Mouse (Mus musculus) adrenal gland, adult (tissue): ENCODE measurements around the gene Sox6.
A peak's percentile ranks its signal among the peaks of the same experiment; 100 is the strongest.

Experiments
- DNase-seq, 2 experiments: peaks; one replicate each; pipeline ENCODE4 v3.0.0; 2022 to 2023; ENCODE audit warnings: low spot score in 1 of 2; ENCODE audit not compliant: inconsistent age in 2 of 2

The Sox6 gene

DNA sequence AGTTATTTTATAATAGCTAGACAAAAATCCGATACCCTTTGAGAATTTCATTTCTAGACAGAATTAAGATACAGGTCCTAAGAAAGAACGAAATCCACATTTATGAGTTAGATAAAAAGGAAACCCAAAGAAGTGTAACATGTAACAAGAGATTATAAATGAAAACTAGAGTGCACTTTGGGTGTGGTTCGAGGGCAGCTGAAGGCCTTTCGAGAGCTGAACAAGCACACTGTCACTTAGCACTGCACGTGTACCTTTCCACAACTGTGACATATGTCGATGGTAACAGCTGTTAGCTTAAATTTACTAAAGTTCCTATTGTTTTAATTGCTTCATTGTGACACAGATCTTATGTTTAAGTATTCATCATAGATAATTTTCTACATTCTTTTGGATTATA is 142.8 kb downstream of the Sox6 start:
- DNase-seq: no peak

DNA sequence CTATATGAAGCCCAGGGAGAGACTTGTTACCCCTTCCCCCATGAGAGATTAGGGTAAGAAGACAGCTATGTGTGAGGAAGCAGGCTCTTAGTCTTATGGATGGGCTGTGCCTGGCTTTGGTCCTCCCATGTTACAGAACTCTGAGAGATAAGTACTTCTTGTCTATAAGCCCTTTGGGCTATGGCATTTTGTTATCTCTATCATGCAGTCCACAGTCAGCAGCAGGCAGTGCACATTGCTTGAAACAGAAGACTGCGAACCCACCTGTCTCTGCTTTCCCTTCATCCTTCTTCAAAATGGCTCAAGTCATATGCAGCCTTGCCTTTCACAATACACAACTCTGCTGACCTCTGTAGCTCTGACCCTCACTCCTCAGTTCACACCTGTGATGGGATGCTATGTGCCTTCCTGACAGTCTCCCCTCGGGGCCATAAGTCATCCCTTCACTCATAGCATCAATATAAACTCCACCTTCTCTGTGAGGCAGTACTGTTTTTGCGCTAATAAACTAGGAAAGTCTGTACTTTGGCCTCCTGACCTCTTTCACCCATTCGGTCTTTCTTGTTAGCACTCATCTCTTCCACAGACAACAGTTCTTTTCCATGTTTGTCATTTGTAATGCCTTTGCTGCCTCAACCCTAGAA is 143.4 kb downstream of the Sox6 start:
- DNase-seq: no peak

DNA sequence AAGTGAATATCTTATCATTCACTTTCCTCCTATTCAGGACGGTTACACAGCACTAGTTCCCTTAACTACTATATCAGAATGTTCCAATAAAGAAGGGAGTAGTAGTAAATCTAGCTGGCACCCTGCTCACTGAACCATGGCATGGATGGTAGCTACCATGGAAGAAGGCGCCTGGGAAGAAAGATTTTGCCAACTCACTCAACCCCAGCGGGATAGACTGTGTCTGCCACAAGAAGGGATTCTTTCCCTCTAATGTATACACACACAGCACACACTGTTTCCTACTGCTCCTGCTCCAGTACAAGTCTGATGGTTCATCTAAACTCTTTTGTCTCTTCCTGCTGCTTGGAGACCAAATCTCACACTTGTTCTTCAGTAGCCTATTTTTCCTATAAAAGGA is 147.1 kb downstream of the Sox6 start:
- DNase-seq: no peak

DNA sequence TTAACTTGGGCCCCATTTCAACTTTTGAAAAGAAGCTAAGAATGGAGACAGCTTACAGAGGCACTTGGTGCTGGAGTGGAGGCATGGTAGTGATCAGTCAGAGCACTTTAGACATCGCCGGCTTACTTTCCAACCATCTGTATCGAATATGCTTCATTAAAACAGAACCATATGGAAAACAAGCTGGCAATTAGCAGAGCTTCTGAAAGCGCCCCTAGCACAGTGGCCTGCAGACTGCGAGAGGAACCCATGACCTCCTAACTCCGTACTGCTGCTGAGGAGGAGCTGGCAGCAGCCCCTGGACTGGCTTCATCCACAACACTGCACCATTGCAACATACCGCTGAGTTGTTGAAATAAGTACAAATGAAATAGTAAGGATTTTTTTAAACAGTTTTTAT is 148.7 kb downstream of the Sox6 start:
- no peak for DNase-seq

DNA sequence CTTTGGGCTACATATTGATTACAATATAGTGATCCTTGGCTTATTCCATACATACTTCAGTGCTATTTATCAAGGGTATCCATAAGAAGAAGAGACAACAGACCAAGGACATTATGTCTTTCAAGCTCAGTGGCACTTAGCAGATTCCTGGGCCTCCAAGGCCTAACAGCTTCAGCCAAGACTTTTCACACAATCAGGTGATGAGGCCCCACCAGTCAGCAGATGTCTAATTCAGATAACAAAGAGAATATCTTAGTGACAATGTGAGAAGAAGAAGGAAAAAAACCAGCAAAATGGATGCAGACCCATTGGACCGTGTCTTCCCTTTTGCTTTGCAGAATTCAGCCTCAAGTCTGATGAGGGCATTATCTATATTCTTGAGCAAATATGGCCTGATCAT is 150.0 kb downstream of the Sox6 start:
- DNase-seq: no peak

DNA sequence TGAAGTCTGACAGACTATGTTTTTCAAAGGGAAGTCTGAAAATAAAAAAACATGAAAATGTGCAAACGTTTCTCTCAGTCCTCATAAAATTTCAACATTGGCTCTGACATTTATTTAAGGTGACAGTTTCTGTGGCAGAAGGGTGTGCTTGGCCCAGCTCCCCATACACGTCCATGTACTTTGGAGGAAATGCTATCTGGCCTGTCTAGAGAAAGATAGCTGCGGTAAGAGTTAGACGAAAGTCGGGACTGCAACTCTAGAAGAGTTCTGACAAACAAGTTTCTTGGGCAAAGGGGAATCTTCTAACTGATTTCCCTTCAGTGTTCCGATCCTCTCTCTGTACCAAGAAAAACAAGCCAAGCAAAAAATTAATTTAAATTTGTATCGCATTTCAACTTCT is 150.5 kb downstream of the Sox6 start:
- no peak for DNase-seq

DNA sequence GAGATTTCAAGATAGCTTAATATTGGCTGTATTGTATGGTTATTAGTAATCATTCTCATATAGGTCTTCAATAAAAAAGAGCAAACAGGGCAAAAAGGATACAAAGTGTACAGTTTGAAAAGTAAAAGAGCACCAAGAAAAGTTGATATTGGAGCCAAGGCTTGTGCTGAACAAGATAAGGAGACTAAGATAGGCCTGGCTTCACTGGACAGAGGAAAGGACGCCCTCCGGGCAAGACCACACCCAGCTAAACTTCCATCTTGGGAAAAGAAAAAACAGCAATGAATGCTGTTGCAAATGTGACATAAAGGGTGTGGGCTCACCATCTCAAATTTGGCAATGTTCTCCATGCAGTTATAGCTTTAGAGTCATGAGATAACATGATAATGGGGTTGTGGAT is 165.7 kb downstream of the Sox6 start:
- DNase-seq: no peak

DNA sequence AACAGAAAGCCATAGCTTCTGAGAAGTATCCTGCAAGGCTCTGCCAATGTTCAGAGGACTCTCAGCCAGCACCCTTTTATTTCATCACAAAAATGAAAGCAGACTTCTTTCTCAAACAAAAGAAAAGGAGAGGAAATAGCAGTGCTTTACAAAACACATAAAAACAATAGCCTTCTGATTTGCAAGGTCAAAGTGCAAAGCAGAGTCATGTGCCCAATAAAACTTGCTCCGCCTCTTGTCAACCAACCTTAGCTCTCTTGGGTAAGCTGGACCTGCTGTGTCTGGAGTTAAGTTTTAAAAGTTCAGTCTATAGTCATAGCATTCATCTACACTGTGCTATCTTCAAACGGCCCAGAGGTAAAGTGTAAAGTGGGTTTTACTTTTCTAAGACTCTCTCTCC is 170.1 kb downstream of the Sox6 start:
- no peak for DNase-seq

DNA sequence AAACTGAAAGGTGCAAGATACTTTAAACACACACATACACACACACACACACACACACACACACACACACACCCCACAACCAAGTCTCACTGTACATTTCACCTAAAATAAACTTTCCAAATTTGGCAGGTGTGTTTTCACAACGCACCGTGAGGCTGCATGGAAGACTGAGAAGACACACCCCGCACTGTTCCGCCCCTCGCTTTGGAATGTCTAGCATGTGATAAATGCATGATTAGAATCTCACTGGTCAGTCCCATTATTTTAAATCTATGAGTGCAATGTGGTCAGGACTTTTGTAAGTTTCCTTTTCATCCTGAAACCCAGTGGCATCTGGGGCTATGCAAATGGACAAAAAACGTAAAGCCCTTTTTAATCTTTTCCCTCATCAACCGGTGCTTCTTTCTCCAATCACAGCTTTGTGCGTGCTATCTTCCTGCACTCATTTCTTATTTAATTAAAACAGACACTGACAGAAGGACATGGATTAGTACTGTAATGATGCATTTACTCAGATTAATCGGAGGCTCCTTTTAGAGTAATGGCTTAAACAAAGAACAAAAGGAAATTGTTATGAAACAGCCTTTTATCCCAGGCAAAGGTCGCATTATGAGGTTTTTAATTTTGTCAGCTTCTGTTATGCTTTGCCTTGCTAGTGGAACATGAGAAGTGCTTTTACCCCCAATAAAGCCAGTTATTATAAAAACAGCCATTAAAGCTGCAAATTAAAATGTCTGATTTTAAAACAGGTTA is 170.9 kb downstream of the Sox6 start:
- no peak for DNase-seq

DNA sequence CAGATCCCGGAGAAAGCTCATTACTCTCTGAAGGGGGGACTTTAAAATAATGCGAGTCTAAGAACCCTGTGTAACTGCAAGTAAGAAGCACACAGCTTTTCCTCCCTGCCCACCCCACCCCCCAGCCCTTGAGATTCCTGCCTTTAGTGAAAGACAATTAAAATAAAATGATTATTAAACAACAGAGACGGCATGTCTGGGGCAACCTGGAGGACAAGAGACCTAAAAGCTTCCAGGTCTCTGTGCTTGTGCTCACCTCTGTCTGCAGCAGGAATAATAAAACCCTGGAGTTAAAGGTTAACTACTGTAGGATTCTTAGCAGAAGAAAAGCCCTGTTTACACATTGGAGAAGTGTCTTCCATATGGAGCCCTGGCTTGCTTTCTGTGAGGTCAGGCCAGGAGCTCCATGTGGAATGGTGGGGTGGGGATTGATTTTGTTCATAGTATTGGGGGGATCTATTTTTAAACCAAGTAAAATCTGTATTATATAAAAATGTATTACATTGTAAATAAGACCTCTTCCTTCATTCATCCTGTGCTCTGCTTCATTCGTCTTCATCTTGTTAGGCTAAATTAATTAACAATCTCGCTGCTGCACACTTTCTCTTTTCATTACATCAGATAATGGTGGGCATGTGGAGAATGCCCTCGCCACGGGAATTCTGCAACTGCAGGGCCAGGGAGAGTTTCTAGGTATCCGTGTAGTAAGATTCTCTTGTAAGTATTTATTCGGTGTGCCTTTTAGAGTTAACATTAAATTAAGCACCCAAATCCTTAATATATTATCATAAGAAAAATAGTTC is 171.7 kb downstream of the Sox6 start:
- no peak for DNase-seq

DNA sequence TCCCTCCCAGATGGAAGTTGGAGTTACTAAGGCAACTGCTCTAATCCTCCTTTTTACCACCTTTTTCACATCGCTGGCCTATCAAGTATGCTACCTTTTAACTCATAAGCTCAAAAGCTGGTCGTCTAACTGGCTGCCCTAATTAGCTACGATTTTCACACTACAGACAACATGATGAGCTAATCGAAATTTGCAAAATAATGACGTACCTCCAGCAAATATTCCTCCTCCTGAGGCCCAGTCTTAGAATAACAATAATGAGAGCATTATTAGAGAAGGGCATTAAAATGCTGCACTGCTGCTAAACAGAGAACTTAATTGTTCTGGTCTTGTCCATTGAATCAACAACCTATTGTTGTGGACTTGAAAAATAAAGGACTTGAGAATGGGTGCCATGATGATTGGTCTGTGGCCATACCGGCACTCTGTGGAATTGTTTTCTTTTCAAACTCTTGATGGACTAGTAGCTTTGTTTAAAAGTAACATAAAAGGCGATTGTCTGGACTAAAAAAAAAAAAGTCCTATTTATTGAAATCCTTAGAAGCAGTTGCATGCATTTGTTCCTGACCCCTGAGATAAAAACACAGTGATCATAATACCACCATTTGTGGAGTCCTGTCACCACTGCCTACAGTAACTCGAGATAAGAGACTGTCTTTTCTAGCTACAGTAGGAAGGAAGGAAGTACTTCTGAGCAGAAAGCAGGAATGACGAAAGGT is 172.5 kb downstream of the Sox6 start:
- DNase-seq: no peak

DNA sequence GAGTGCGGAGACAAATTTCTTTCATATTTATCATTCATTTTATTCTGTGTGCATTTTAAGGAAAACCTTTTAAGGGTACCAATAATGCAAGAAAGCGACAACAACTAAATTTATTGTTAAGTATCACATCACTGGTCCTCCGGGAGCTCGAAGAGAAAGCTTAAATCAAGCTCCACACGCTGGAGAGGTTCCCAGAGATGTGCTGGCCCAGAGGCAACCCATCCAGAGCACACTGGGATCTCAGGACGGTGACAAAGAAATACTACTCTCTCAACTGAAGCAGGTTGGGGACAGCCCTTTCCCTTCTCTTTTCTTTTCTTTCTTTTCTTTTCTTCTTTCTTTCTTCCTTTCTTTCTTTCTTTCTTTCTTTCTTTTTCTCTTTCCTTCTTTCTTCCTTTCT is 173.4 kb downstream of the Sox6 start:
- no peak for DNase-seq

DNA sequence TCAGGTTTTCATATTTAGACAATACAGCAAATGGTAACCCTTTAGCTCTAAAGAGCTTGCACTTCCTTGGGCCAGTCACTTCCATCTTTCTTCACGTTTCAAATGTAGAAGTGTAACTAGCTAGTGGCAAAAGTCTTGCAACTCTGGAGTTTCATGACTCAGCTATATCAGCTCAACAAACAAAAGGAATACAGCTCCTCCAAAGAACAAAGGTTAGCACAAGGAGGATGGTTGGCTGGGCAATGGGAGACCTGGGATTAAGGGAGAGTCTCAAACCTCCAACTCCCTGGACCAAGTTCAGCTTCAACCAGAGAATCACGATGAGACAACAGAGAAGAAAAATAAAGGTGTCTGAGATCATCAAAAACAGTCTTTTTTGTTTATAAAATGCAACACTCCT is 174.2 kb downstream of the Sox6 start:
- DNase-seq: no peak

DNA sequence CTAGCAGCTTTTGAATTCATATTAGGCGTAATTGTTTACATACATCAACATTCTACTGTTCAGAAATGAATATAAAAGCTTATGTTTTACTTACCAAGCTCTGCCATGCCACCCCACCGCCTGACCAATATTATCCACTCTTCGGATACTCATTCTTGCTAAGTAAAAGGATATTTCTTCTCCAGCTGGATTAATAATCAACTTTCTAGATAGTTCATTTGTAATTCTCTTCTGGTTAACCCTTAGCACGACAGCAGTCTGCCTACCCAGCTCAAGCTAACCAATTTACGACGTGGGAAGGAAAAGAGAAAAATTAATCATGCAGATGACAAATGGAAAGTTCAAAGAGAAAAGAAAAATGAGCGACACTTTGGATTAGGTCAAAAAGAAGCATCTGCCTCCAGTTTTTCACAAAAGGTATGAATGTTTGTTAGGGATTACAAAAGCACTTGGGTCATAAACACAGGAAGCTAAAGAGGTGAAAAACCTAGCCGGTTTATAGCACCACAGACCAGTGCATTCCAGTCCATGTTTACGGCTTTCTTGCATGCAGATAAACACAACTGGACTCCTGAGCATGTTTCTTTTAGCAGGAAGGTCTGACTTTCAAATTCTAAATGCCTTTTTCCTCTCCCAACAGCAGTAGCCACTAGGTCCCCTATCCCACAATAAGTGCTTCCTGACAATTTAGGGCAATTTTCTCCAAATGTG is 178.8 kb downstream of the Sox6 start:
- no peak for DNase-seq

DNA sequence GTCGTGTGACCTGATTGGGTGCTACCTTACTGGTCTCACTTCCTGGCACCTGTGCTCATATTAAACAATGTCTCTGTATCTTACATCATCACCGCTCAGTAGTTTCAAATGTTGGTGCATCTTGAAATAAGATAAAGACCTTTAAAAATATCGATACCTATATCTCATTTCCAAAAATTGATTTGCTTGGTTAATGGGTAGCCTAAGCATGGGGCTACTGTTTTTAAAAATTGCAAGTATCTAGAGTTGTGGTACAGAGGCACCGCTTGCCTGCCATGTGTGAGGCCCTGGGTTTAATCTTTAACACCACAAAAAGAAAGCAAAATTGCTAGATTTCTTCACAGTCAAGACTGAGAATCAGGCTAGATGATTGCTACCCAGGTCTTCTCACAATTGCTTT is 187.5 kb downstream of the Sox6 start:
- no peak for DNase-seq

DNA sequence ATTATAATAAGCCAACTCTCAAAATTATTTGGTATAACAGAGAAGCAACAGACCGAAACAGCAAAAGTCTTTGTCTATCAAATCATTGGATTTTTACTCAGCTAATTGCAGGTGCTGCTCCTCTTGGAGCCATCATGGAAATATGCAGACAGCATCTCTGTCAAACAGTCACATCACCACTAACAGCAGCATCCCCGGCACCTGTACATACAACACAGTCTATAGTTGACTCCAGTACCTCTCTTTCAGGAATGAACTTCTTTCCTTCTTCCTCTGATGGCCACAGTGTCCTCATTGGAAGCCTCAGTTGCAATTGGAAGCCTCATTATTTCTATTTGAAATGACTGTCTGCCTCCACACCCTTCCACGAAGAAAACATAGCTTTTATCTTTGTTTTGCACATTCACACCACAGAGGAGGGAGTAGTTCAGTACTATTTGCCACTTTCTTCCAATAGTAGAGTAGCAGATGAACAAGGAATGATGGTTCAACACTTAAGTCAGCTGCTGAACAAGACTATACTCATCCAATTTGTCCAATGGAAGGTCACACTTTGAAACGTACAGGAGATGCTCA is 192.7 kb downstream of the Sox6 start:
- no peak for DNase-seq

DNA sequence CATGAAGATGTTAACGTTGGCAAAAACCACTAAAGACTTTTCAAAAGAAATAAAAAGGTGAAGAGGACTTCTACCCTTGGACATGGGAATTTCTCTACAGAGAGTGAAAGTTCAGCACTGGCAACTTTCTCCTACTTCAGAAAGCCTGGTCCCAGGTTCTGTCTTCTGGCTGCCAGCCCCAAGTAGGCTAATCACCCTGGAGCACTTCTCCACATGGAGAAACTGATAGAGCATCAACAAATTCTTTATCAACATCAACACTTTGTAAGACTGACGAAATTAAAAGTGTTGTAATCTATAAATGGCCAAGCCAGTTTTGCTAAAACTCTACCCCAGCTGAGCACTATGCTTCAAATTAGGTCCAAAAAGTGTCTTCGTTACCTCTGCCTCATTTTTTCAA is 193.7 kb downstream of the Sox6 start:
- no peak for DNase-seq

DNA sequence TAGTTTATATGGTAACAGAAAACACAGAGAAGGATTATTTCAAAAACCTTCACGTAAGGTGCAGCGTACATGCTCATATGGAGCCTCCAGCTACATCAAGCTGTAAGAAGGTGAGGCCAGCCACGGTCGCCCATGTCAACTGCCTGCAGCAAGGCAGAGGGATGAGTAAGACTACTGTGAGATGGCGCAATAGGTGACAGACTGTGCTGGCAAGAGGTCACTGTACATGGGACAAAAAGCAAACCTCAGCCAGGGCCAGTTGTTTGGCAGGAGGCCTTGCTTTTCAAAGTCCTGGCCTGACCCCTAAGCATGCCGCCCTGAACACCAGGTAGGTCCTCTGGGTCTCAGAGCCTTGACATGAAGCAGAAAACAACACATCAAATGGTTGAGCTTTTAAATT is 194.2 kb downstream of the Sox6 start:
- peak; percentile 80 to 91 for DNase-seq

DNA sequence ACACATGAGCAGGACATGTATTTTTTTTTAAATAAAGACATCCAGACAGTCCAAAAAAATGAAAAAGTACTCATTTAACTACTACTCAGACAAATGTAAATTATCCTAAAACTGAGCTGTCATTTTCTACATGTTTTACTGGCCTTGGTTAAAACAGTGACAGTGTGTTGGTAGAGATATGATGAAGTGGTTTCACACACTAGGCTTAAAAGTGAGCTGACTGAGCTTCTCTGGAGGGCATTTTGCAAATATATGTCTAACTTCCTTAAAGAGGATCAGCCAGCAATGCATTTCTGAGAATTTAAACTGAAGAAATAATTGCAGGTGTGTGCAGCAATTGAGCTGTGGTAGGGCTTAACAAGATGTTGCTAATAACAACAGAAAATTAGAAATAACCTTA is 196.3 kb downstream of the Sox6 start:
- DNase-seq: no peak

DNA sequence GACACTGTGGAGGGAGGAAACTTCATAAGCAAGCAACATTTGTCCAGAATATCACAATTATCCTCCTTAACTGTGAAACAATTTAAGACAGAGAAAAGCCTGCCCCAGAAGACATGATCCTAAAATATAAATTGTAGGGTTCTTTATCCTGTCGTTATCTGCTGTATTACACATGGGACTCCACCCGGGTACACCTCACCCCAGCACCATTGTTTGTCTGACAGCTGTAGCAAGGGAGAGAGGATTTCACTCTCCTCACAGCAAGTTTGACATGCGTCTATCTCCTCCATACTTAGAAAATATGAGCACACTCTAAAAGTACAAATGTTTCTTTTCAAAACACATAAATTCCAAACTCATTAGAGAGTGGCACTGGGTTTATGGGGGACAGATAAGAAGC is 198.0 kb downstream of the Sox6 start:
- no peak for DNase-seq

DNA sequence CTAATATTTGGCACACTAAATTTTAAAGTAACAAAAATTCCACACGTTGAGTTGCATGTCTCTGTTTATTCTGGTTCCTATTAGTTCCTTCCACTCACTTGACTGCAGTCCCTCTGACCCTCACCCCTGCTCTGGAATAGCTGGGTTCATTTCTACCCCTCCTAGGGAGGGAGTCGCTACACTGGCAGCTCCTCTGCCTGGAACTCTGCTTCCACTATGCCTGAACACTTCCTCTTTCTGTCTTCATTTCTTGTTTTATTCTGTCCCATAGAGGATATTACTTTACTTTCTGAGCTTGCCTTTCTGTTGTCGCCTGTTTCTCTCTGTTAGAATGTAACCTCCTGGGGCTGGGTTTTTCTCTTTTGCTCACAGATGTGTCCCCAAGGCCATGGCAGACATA is 203.6 kb downstream of the Sox6 start:
- DNase-seq: no peak
